Mouse (Mus musculus) common myeloid progenitor, adult 5-6 weeks (primary cell): ENCODE results near the gene 4930404N11Rik. TPM values are rescaled to one million over a fixed set of nuclear protein-coding genes. Genes with fewer than 3 reads are reported as not detected.

Source experiments
- ATAC-seq: replicated peaks from 2 replicates; pipeline ENCODE4 v1.8.0; 2016; ENCODE audit warnings: low read depth, mild to moderate bottlenecking, moderate TSS enrichment, inconsistent platforms; ENCODE audit not compliant: poor library complexity, severe bottlenecking
- total RNA-seq: library from RNA; stranded (forward); fragments of 200-1000, 187-1606 nt; gene quantifications from 2 replicates; pipeline ENCODE4 v1.2.3, GENCODE M21; 2017

4930404N11Rik gene
- total RNA-seq, 1 experiment from 2014 or later: 0.23 TPM

DNA sequence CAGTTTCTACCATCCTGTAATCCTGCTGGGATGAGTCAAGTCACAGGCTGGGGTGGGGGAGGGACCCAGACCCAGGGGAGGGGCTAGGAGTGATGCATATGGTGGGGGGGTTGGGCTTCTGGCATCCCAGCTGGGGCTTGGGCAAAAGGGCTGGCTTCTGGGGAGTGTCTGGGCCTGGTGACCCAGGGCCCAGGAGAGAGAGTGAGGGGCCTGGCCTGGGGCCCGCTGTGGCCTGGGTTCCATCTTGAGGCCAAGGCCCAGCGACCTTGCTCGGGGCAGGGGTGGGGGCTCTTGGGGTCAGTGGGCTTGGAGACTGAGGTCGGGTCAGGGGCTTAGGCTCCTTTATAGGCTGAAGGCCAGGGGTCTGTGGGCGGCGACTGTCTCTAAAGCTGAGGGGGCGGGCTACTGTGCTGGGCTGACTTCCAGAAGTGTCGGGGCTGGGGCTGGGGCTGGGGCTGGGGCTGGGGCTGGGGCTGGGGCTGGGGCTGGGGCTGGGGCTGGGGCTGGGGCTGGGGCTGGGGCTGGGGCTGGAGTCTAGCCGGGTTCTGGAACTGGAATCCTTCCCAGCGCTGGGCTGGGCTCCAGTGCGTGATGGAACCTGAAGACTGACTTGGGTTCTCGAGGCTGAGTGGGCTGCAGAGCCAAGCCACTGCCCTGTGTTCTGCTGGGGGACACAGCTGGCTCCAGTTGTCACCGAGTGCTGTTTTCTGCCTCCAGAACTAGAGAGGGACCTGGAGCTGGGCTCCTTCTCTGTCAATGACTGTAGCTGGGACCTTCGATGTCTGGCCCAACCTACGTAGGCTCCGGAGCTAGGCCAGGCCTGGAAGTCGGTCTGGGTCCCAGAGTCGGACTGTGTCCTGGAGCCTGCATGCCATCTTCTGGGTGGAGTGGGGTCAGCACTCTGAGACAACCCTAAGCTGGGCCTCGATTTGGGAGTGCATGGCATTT lies 29.9 kb downstream of the 4930404N11Rik start:
- ATAC-seq: no peak

DNA sequence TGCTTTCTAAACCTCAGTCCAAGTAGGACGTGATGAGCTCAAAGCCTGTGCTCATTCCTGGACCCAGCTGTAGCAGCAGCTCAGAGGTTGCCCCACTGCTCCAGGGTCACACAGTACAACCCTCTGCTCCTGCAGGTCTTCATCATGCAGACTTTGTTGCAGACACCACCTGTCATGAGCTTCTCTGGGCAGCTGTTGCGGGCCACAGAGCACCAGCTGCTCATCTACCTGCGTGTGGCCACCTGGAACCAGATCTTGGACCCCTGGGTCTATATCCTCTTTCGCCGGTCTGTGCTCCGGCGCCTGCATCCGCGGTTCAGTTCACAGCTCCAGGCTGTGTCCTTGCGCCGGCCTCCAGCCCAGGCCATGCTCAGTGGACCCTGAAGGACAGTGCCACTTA lies 31.3 kb downstream of the 4930404N11Rik start:
- ATAC-seq: no peak

DNA sequence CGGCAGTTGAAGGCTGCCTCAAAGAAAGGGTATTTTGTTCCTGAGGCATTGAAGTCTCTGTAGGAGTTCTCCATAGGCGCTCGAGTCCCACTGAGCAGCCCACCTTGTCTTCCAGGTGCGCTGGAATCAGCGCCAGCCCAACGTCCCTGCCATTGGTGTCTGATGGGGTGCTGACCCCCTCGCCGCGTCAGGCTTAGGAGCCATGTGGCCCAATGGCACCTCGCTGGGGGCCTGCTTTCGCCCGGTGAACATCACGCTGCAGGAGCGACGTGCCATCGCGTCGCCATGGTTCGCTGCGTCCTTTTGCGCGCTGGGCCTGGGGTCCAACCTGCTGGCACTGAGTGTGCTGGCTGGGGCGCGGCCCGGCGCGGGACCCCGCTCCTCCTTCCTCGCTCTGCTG lies 33.3 kb downstream of the 4930404N11Rik start:
- ATAC-seq: no peak

DNA sequence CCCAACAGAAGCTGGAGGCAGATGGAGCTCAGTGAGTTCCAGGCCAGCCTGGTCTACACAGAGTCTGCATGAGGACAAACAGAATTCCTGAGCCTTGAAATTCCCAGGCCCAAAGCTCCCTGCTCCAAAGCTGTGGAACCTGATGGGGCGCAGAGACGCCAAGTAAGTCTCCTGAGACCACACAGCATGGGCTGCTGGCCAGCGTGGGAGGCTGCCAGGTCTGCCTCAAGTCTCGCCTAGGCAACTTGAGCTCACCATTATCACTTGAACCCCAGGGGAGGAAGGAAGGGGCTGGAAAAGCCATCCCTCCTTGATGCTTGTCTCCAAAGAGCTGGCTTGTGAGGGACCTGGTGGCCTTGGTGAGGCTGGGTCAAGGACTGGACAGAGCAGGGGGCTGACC lies 35.6 kb downstream of the 4930404N11Rik start:
- no peak for ATAC-seq

DNA sequence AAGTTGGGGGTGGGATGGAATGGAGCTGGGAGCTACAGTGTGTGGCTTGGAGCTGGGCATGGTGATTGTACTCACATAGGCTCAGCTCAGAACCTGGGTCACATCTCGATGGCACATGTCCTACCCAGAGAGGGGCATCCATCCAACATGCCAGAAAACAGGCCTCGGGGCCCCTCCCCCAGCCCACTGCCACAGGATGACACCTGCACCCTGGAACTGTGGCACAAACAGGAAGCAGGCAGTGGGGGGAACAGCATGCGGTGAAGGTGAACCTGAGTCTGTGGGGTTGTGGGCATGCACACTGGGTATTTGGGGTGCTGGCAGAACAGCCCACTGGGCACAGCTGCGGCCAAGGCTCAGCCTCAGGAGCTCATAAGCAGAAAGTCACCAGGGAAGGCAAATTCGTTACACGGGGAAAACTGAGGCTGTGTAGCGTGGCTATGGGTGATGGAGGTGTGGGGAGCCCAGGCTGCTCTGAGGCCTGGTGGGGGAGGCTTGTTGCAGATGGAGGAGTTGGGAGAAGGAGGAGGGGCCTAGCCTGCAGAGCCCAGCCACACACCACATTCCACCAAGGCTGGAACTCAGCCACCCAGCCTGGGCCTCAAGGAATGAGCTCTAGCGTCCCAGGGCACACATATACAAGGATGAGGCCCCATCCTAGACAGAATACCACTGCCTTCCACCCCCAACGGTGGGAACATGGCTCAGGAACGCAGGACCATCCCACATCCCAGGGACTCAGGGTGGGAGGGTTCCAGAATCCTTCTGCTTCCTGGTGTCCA lies 36.2 kb downstream of the 4930404N11Rik start:
- ATAC-seq: peak; percentile 31

DNA sequence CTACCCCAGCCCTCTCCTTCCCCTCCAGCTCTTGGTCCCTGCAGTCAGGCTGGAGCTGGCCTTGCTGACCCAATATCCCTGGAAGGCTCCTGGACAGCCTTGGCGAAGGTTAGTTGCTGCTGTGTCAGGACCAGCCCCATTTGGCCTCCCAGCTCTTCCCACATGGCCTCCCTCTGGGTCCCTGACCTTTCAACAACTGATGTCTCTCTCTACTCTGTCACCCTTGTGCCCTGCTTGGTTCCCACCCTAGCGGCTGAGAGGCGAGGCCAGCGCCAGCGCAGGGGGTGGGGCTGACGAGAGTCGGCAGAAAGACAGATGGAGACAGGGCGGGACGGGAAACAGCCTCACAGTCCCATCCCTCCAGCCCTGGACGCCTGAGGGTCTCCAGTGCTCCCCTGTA lies 37.2 kb downstream of the 4930404N11Rik start, which contains the start of gene Tbxa2r:
Gene Tbxa2r, plus strand, starts transcription at position 346 of the 400 bp plus-strand sequence.
- peak; percentile 59 for ATAC-seq

DNA sequence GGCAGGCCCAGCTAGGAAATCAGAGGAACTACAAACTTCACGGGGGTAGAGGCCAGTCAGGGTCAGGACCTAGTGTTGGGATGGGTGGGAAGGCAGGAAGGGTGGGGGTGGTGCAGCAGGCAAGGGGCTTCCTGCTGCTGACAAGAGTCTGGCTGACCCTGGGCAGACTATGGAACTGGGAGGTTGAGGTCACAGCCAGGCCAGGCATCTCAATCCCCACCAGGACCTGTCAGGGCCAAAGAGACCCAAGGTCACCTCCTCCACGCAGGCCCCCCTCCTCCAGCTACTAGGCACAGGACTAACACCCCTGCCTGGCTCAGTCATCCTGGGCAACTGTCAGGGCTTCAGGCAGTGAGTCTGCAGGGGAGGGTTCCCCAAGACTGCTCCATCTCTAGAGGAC lies 37.7 kb downstream of the 4930404N11Rik start:
- no peak; the same call in 1 of the 2 replicates for ATAC-seq

DNA sequence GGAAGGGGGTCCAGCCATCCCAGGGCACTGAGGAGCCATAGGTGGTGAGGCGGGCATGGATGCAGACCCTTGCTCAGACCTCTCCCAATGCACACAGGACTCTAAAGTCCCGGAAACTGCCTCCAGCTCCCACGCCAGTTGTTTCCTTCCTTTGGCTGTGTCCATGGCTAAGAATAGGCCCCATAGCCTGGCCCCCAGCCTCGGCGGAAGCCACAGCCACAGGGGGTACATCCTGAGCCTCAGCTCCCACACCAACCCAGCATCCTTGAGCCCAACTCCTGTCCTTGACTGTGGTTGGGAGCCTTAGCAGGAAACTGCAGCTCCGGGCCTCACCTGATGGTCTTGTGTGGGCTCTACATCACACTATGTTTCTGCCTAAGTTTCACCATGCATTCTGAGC lies 38.8 kb downstream of the 4930404N11Rik start:
- peak; percentile 51 for ATAC-seq

DNA sequence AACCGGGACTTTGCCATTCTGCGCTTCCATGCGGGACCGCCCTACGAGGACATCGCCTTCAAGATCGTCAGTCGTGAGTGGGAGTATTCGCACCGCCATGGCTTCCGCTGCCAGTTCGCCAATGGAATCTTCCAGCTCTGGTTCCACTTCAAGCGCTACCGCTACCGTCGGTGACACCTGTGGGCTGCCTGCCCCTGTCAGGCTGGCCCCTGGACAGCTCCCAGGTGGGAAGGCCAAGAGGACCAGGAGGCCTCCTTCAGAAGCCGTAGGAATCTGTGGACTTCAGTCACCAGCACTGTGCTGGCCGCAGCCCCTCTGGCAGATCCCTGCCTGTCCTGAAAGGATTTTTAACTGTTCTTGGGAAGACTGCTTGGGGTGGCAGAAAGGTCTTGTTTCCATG lies 39.8 kb downstream of the 4930404N11Rik start:
- no peak for ATAC-seq

DNA sequence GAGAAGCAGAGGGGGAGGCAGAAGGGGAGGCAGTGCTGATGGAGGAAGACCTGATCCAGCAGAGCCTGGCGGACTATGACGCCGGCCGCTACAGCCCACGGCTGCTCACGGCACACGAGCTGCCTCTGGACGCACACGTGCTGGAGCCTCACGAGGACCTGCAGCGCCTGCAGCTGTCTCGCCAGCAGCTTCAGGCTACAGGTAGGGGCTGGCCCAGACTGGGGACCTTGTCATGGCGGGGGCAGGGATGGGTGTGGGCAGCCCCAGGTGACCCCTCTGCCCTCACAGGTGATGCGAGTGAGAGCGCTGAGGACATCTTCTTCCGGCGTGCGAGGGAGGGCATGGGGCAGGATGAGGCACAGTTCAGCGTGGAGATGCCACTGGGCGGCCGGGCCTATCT lies 40.4 kb downstream of the 4930404N11Rik start:
- ATAC-seq: no peak

DNA sequence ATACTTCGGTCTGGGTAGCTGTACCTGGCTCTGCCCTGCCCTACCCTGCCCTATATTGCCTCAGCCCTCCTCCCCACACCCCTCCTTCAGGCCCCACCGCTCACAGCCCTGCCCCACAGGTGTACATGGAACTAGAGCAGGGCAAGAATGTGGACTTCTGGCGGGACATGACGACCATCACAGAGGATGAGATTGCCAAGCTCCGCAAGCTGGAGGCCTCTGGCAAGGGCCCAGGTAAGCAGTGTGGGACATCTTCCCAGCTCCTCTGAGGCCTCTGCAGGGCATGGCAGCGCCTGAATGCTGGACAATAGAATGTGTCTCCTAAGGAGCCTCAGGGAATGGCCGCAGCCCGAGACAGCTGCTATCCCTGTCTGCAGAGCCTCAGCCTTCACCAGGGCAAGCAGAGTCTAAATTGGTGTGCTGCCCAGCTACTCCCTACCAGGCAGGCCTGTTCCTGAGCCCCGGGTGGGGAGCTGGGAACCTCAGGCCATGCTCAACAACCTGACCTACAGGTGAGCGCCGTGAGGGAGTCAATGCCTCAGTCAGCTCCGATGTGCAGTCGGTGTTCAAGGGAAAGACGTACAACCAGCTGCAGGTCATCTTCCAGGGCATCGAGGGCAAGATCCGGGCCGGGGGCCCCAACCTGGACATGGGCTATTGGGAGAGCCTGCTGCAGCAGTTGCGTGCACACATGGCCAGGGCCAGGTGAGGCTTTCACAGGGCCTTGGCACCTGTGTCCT lies 41.7 kb downstream of the 4930404N11Rik start:
- ATAC-seq: no peak

DNA sequence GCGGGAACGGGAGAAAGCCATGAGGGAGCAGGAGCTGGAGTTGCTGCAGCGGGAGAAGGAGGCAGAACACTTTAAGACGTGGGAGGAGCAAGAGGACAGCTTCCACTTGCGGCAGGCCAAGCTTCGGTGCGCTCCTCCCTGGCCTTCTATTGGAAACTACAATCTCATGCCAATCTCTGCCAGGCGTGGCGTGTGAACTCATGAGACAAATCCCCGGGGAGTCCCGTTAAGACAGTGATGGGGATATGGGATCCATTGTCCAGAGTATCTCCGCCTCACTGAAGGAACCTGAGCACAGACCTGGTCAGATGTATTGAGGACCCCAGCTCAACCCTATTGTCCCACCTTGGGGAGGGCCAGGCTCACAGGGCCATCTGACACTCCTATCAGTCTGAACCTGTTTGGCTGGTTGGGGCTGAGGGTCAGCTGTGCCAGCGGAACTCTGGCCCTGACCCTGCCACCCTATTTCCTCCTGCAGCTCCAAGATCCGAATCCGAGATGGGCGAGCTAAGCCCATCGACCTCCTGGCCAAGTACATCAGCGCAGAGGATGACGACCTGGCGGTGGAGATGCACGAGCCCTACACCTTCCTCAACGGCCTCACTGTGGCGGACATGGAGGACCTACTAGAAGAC lies 42.4 kb downstream of the 4930404N11Rik start:
- ATAC-seq: no peak

DNA sequence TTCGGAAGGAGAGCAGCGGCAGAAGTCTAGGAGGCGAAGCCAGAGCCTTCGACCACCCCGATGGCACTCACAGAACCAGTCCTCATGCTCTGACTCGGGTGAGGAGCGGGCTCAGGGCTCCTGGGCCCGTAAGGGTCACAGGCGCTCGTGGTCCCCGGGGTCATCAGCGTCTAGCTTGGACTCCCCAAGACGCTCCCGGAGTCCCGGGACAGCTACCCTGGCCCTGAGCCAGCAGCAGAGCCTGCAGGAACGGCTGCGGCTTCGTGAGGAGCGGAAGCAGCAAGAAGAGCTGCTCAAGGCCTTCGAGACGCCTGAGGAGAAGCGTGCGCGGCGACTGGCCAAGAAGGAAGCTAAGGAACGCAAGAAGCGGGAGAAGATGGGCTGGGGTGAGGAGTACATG lies 43.2 kb downstream of the 4930404N11Rik start:
- ATAC-seq: no peak

DNA sequence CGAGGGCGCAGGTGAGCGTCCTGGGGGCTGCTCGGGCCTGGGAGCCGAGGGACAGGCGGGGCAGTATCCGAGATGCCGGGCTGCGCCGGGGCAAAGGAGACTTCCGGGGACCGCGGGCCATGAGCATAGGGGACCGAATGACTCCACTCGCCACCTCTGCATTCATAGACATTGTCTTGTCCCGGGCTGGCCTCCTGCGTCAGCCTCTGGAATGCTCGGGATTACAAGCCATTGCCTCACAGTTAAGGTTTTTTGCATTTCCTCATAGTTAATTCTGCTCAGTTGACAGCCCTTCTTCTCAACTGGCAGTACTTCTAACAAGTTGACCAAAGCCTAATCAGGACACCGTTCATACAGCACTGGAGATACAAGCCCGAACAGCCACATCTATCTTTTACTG lies 44.2 kb downstream of the 4930404N11Rik start:
- ATAC-seq: no peak

DNA sequence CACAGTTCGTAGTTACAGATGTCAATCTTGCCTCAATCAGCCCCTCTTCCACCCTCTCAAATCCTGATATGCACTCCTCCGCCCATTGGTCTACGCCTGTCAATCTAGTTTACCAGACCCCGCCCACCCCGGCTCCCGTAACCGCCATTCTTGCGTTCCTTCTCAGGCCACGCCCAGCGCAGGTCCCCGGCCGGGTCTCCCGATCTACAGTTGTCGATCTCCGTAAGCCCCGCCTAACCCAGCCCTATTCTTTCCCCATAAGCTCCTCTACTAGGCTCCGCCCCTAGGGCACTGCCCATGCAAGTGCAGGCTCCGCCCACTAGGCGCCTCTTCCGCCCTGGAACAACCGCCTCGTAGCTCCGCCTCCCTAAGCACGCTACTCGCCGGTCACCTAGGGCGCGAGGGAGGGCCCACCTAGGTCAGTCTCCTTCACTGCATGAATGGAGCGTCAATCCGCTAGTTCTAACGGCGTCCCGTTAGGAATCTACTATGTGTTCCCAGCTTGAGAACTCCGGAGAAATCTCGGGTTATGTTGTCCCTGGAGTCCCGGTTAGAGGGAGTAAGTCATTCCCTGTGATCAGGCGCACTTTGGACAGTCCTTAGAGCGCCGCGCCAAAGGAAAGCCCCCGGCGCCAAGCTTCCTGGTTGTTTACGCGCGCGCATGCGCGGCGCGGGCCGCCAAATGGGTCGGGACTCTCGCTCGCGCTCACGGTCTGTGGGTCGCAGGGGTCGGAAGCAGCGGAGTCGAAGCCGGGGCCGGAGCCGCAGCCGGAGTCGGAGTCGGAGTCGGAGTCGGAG lies 44.9 kb downstream of the 4930404N11Rik start, which contains the start of gene Cactin:
Gene Cactin, plus strand, starts transcription at position 554 of the 798 bp plus-strand sequence.
- ATAC-seq: peak; percentile 76

DNA sequence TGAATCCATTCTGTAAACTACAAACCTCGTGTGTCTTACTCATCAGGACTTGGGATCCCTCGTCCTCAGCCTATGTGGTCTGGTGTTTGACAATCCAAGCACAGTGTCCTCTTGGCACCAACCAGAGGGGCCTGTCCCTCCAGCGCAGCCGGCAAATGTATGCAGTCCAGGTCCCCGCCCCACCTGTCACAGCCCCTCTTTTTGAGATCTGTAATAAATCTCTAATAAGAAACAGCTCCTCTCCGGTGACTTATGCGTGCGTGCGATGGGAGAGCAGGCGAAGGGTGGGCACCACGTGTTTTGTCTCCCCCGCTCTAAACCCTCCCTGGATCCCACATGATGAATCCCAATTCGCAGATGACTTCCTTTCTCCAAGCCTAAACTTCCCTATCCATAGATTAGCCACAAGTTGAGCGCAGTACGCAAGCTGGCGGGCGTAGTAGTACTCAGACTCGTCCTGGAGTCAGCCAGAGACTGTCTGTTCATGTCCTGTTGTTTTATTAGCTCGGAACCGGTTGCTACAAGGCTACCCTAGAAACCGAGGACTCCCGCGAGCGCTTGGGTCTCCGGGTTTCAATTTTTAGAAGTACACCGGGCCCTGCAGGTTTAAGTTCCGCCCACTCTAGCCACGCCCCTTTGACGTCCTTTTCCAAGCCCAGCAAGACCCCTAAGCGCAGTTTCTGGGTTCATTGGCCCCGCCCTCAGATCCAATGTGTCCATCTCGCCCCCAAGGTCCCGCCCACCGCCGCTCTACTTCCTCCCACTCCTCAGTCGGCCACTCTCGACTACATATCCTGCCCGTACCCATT lies 45.7 kb downstream of the 4930404N11Rik start:
- peak; percentile 71 for ATAC-seq

DNA sequence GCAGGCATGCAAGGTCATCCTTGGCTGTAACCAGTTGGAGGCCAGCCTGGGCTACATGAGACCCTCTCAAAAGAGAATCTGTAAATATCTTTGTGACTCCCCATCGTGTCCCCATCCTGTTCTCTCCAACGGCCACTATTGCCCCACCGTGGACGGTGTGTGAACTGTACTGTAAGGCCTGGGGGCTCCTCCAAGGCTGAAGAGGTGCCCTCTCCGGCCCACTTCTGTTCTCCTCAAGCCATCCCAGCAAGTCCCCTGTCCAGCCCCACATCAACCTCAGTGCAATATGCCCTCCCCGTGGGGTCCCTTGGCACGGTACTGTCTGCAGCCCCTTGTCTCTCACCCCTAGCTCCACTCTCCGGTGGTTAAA lies 46.3 kb downstream of the 4930404N11Rik start:
- no peak for ATAC-seq
